Mouse (Mus musculus): ENCODE results near the gene Pde8b. TPM values are rescaled to one million over a fixed set of nuclear protein-coding genes. Genes with fewer than 3 reads are reported as not detected.
"Not testable (repeated sequence)": the region's sequence is repeated elsewhere in the genome, so short reads cannot be mapped to it uniquely, and the experiment has no call there.

The Pde8b gene
- polyA plus RNA-seq, 1 experiment from 2014 or later = 3.7 TPM

DNA sequence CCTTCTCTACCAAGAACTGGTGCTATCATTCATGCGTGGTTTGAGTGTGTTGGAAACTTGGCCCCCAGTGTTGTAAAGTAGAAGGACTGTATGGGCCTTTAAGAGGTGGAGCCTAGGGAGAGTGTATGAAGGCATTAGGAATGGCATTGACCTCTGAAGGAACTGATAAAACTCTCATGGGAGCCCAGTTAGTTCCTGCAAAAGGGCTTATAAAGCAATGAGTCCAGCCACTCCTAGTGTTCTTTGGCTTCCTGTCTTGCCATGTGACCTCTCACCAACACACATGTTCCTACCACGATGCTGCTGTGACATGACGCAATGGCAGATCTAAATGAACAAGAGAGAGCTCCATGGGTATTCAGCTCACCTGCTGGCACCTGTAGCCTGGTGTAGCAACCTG is 4.9 kb upstream of the Pde8b start:
- Histone ChIP-seq H3K4me3 (replicated peaks) (no peak overlapping the region), H3K9me3 (replicated peaks) (no peaks in the 10 kb centered on the region), H3K9ac (no peak overlapping the region), H3K4me2 (replicated peaks) (no peak overlapping the region), H3K36me3 (no peaks in the 10 kb centered on the region), H3K27ac (replicated peaks) (no peak overlapping the region), H3K27me3 (peaks cover 7% of the 10 kb centered on the region), H3K4me1 (peaks cover 2% of the 10 kb centered on the region; the same call in 1 of the 2 replicates)
- 89% methylated on average over 3 of the region's 3 CpGs for WGBS
- ATAC-seq (ENCODE audit: insufficient number of reproducible peaks, low FRiP score, low TSS enrichment, low read depth) = no peak

GRCm38 (mm10) chr13:95243026-95243425 is 7.1 kb downstream of the Pde8b start:
- Histone ChIP-seq H3K4me3 (replicated peaks) (no peak overlapping the region), H3K9ac (no peak overlapping the region), H3K27ac (replicated peaks) (no peak overlapping the region), H3K9me3 (replicated peaks) (no peaks in the 10 kb centered on the region), H3K4me1 (no peaks in the 10 kb centered on the region), H3K36me3 (no peaks in the 10 kb centered on the region), H3K27me3 (no peaks in the 10 kb centered on the region), H3K4me2 (replicated peaks) (no peak overlapping the region)
- WGBS = 74% methylated on average over 2 of the region's 2 CpGs
- ATAC-seq (ENCODE audit: insufficient number of reproducible peaks, low FRiP score, low TSS enrichment, low read depth) = no peak

- H3K4me1 ChIP-seq = no peaks in the 10 kb centered on the region
- no peaks in the 10 kb centered on the region for H3K27me3 ChIP-seq
- H3K4me3 ChIP-seq (replicated peaks) = no peak overlapping the region
- H3K36me3 ChIP-seq = no peaks in the 10 kb centered on the region
- no peaks in the 10 kb centered on the region for H3K9me3 ChIP-seq (replicated peaks)
- no peak overlapping the region for H3K9ac ChIP-seq
- no peak overlapping the region for H3K4me2 ChIP-seq (replicated peaks)
- H3K27ac ChIP-seq (replicated peaks) = no peak overlapping the region
- no peak for ATAC-seq (ENCODE audit: insufficient number of reproducible peaks, low FRiP score, low TSS enrichment, low read depth)
- 88% methylated on average over 2 of the region's 2 CpGs for WGBS
Measured at GRCm38 (mm10) chr13:95237488-95237887, 12.6 kb downstream of the Pde8b start.

DNA sequence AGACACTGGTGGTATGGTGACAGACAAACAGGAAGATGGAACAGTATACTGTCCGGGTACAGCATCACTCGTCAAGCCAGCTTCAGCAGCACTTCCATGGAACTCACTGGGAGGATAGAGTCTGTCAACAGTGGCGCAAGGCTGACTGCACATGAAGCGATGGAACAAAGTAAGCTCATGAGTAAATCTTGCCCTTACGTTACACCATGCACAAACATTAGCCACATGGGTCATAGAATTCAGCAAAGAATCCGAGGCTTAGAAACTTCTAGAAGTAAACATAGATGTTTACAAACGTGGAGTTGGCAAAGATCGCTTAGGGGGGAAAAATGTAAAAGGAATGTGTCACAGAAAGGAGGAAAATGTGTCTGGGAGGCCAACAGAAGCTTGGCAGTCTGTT is 14.9 kb downstream of the Pde8b start:
- Histone ChIP-seq H3K27ac (replicated peaks) (no peak overlapping the region), H3K9ac (no peak overlapping the region), H3K9me3 (replicated peaks) (no peaks in the 10 kb centered on the region), H3K4me2 (replicated peaks) (no peak overlapping the region), H3K36me3 (no peaks in the 10 kb centered on the region), H3K4me3 (replicated peaks) (no peak overlapping the region), H3K4me1 (no peaks in the 10 kb centered on the region), H3K27me3 (no peaks in the 10 kb centered on the region)
- ATAC-seq (ENCODE audit: insufficient number of reproducible peaks, low FRiP score, low TSS enrichment, low read depth) = no peak
- WGBS = 63% methylated on average over 8 of the region's 8 CpGs

DNA sequence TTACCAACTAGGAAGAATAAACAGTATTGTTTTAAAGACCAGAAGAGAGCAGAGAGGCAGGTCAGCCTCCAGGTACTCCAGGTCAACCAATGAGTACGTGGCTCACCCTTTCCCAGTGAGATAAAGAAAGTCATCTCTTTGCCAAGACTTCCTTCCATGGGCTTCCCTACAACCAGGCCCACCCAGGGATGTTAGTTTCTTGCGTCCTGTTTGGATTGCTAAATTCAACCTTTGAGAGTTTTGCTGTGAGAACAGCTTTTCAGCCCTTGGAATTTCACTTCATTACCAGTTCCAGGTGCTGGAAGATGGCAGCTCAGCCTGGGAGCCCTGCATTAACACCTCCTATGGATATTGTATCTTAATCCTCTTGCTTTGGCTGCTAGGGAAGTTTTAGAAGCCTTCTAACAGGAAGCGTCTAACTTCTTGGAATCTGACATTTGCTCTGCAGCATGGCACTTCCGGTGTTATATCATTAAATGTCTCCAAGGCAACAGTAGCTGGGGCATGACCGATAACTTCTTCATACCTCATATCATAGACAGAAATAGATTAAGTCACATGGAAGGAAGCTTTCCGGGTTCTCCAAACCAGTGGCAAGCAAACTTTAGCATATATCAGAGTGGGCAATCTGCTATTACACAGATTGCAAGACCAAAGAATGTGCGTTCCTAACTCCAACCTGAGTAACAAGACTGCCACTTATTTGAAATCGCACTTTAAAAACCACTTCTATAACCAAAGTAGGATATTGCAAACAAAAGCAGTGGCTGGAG is 18.6 kb downstream of the Pde8b start:
- no peaks in the 10 kb centered on the region for H3K27me3 ChIP-seq
- no peaks in the 10 kb centered on the region for H3K36me3 ChIP-seq
- H3K4me2 ChIP-seq (replicated peaks) = no peak overlapping the region
- no peak overlapping the region for H3K27ac ChIP-seq (replicated peaks)
- no peak for ATAC-seq (ENCODE audit: insufficient number of reproducible peaks, low FRiP score, low TSS enrichment, low read depth)
- 79% methylated on average over 8 of the region's 8 CpGs for WGBS
- no peaks in the 10 kb centered on the region for H3K4me1 ChIP-seq
- H3K9ac ChIP-seq = no peak overlapping the region
- H3K9me3 ChIP-seq (replicated peaks) = no peaks in the 10 kb centered on the region
- H3K4me3 ChIP-seq (replicated peaks) = no peak overlapping the region

- Histone ChIP-seq H3K4me1 (no peaks in the 10 kb centered on the region), H3K4me2 (replicated peaks) (no peak overlapping the region), H3K27ac (replicated peaks) (no peak overlapping the region), H3K9ac (no peak overlapping the region), H3K4me3 (replicated peaks) (no peak overlapping the region), H3K36me3 (no peaks in the 10 kb centered on the region), H3K27me3 (no peaks in the 10 kb centered on the region), H3K9me3 (replicated peaks) (no peaks in the 10 kb centered on the region)
- ATAC-seq (ENCODE audit: insufficient number of reproducible peaks, low FRiP score, low TSS enrichment, low read depth) = no peak
- WGBS = 49% methylated on average over 1 of the region's 1 CpGs
Measured at GRCm38 (mm10) chr13:95230326-95230725, 19.8 kb downstream of the Pde8b start.

GRCm38 (mm10) chr13:95224491-95224890 is 25.6 kb downstream of the Pde8b start:
- no peak overlapping the region for H3K9ac ChIP-seq
- H3K4me2 ChIP-seq (replicated peaks) = no peak overlapping the region
- H3K9me3 ChIP-seq (replicated peaks) = no peaks in the 10 kb centered on the region
- 81% methylated on average over 2 of the region's 2 CpGs for WGBS
- H3K27me3 ChIP-seq = peaks cover 22% of the 10 kb centered on the region; the same call in 1 of the 2 replicates
- peaks cover 7% of the 10 kb centered on the region; the same call in 1 of the 2 replicates for H3K4me1 ChIP-seq
- no peaks in the 10 kb centered on the region for H3K36me3 ChIP-seq
- H3K27ac ChIP-seq (replicated peaks) = no peak overlapping the region
- ATAC-seq (ENCODE audit: insufficient number of reproducible peaks, low FRiP score, low TSS enrichment, low read depth) = no peak
- no peak overlapping the region for H3K4me3 ChIP-seq (replicated peaks)

DNA sequence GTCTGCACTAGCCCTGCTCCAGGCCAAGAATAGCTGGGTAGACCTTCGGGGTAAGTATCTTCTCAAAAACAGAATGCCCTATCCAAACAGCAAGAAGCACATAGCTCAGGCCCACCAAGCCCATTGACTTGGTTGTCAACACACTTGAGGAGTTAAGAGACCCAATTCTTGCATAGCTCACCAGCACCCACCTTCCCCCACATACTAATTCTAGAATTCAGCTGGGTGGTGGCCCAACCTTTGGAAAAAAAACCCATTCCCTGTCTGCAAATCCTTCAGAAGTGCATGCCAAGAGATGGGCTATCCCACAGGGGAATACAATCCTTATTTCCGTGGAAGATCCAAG is 26.7 kb downstream of the Pde8b start:
- Histone ChIP-seq H3K9ac (no peak overlapping the region), H3K27ac (replicated peaks) (no peak overlapping the region), H3K4me1 (peaks cover 7% of the 10 kb centered on the region; the same call in 1 of the 2 replicates), H3K4me2 (replicated peaks) (peak overlapping the region; percentile 99), H3K36me3 (no peaks in the 10 kb centered on the region), H3K9me3 (replicated peaks) (no peaks in the 10 kb centered on the region), H3K4me3 (replicated peaks) (peak overlapping the region; percentile 56), H3K27me3 (peaks cover 22% of the 10 kb centered on the region; the same call in 1 of the 2 replicates)
- no peak; the same call in 1 of the 2 replicates for ATAC-seq (ENCODE audit: insufficient number of reproducible peaks, low FRiP score, low TSS enrichment, low read depth)
- WGBS = 55% methylated on average over 2 of the region's 2 CpGs

GRCm38 (mm10) chr13:95222569-95223426 is 27.3 kb downstream of the Pde8b start:
- under 1% methylated on average over 87 of the region's 96 CpGs for WGBS
- Histone ChIP-seq H3K4me2 (replicated peaks) (peak overlapping the region; percentile 99), H3K36me3 (no peaks in the 10 kb centered on the region), H3K4me1 (peaks cover 7% of the 10 kb centered on the region; the same call in 1 of the 2 replicates), H3K4me3 (replicated peaks) (peak overlapping the region; percentile 56), H3K9me3 (replicated peaks) (no peaks in the 10 kb centered on the region), H3K27me3 (peaks cover 22% of the 10 kb centered on the region; the same call in 1 of the 2 replicates), H3K27ac (replicated peaks) (no peak overlapping the region), H3K9ac (peak overlapping the region; percentile 27)
- ATAC-seq (ENCODE audit: insufficient number of reproducible peaks, low FRiP score, low TSS enrichment, low read depth) = peak; percentile 63

DNA sequence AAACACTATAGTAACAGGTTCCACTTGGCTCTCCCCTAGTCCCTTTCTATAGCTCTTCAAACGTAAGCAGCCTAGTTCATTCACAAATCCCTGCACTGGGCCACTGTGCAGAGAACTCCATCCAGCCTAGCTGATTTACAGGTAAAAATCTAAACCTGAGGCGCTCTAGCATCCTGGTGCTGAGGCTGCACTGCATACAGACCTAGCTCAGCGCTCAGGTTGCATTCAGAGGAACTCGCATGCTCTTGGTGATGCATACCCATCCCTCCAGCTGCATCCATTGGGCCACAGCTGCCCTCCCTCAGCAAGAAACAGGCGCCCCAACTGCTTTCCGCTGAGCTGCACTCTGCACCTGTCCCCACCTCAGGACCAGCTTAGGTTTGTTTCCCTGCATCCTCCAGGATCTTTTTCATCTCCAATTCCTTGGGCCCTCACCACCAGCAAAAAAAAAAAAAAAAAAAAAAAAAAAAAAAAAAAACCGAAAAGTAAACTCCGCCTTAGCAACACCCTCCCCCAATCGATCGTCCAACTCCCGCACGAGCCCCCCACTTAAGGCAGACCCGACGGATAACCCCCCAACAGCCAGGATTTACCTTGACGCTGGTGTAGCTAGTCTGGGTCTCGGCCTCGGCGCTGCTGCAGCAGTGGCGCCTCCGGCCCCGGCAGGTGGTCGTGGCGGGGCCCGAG is 28.1 kb downstream of the Pde8b start:
- Histone ChIP-seq H3K4me1 (peaks cover 7% of the 10 kb centered on the region; the same call in 1 of the 2 replicates), H3K9me3 (replicated peaks) (no peaks in the 10 kb centered on the region), H3K4me3 (replicated peaks) (peak overlapping the region; percentile 56), H3K27me3 (peaks cover 22% of the 10 kb centered on the region; the same call in 1 of the 2 replicates), H3K9ac (peak overlapping the region; percentile 27), H3K27ac (replicated peaks) (no peak overlapping the region), H3K36me3 (no peaks in the 10 kb centered on the region), H3K4me2 (replicated peaks) (peak overlapping the region; percentile 99)
- 4% methylated on average over 24 of the region's 24 CpGs for whole genome bisulfite sequencing
- no peak for ATAC-seq (ENCODE audit: insufficient number of reproducible peaks, low FRiP score, low TSS enrichment, low read depth)

GRCm38 (mm10) chr13:95215661-95216170 is 34.4 kb downstream of the Pde8b start:
- H3K27ac ChIP-seq (replicated peaks); H3K36me3 ChIP-seq; H3K4me2 ChIP-seq (replicated peaks); H3K9ac ChIP-seq; ATAC-seq (ENCODE audit: insufficient number of reproducible peaks, low FRiP score, low TSS enrichment, low read depth); H3K4me1 ChIP-seq; H3K4me3 ChIP-seq (replicated peaks); H3K27me3 ChIP-seq; H3K9me3 ChIP-seq (replicated peaks): not testable (repeated sequence)
- 28% methylated on average over 1 of the region's 1 CpGs for WGBS

Measured in embryonic facial prominence, embryonic 15.5 days (tissue).